Mouse (Mus musculus): ENCODE measurements around the gene Atxn10. TPM values are rescaled to one million over a fixed set of nuclear protein-coding genes. Genes with fewer than 3 reads are reported as not detected.

Atxn10 gene
- polyA plus RNA-seq, 1 experiment from 2014 or later: 209 TPM

DNA sequence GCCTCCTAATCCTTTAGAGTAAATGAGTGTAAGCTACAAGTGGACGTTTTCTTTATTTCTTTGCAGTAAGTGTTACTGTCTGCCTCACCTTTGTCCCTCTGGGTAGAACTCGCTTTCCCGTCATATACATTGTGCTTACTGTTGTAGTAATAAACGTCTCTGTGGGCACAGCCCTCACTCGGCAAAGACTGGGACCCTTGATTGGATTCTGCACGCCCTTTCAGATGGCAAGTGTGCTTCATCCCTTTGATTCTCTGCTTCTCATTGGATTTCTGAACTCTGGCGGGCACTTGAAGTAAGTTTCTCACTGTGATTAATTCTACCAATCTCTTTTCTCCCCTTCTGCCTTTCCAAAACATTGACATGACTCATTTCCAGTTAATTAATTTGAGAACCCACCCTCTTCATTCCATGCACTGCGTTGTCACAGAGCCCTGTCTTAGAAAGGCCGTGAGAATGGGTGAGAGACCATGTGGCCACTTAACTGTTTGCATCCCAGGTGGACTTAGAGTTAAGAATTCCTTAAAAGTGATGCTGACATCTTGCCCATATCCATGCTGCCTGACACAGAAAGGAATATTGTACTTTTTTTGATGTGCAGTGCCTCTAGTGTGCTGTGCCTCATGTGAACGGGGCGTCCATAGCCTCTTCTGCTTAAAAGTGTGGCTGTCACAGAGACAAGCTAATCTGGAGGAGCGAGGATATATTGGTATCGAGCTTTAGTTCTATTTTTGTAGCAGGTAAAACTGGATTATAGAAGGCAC, 127.2 kb downstream of the Atxn10 start:
- Histone ChIP-seq H3K36me3 (ENCODE audit: control insufficient read depth, insufficient read depth) (peaks cover 34% of the 10 kb centered on the region), H3K27me3 (ENCODE audit: control insufficient read depth, insufficient read depth, low read length) (no peaks in the 10 kb centered on the region), H3K27ac (ENCODE audit: low read length) (no peak overlapping the region), H3K4me3 (ENCODE audit: low read length) (no peak overlapping the region), H3K4me2 (ENCODE audit: low read depth, low read length) (no peak overlapping the region), H3K4me1 (ENCODE audit: control insufficient read depth, insufficient read depth, low read length) (peaks cover 16% of the 10 kb centered on the region), H3K9ac (ENCODE audit: low read length) (no peak overlapping the region), H3K9me3 (replicated peaks; ENCODE audit: control insufficient read depth, low read length) (no peaks in the 10 kb centered on the region)
- WGBS: 86% methylated on average over 13 of the region's 13 CpGs
- no peak for ATAC-seq (replicated peaks; ENCODE audit: extremely low read depth, insufficient read depth, low FRiP score)

DNA sequence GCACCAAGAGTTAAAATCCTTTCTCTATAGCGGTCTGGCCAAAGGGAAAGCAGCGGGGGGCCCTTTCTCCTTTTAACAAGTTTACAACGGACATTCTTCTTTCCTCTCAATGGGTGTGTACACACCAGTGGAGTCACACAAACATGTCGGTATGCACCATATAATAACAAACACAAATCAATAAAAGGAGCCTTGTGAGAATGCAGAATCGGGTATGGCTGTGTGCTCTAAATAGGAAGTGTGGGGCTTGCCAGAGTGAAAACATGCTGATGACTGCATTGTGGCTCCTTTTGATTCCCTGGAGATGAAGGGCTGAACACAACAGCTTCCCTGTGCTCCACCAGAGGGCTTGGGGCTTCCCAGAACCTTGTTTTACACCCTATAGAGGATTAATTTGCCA, 128.1 kb downstream of the Atxn10 start:
- Histone ChIP-seq H3K9ac (ENCODE audit: low read length) (no peak overlapping the region), H3K4me3 (ENCODE audit: low read length) (no peak overlapping the region), H3K4me2 (ENCODE audit: low read depth, low read length) (no peak overlapping the region), H3K4me1 (ENCODE audit: control insufficient read depth, insufficient read depth, low read length) (peaks cover 12% of the 10 kb centered on the region), H3K9me3 (replicated peaks; ENCODE audit: control insufficient read depth, low read length) (no peaks in the 10 kb centered on the region), H3K27me3 (ENCODE audit: control insufficient read depth, insufficient read depth, low read length) (no peaks in the 10 kb centered on the region), H3K27ac (ENCODE audit: low read length) (no peak overlapping the region), H3K36me3 (ENCODE audit: control insufficient read depth, insufficient read depth) (peaks cover 34% of the 10 kb centered on the region)
- no peak for ATAC-seq (replicated peaks; ENCODE audit: extremely low read depth, insufficient read depth, low FRiP score)
- 62% methylated on average over 5 of the region's 5 CpGs for WGBS

DNA sequence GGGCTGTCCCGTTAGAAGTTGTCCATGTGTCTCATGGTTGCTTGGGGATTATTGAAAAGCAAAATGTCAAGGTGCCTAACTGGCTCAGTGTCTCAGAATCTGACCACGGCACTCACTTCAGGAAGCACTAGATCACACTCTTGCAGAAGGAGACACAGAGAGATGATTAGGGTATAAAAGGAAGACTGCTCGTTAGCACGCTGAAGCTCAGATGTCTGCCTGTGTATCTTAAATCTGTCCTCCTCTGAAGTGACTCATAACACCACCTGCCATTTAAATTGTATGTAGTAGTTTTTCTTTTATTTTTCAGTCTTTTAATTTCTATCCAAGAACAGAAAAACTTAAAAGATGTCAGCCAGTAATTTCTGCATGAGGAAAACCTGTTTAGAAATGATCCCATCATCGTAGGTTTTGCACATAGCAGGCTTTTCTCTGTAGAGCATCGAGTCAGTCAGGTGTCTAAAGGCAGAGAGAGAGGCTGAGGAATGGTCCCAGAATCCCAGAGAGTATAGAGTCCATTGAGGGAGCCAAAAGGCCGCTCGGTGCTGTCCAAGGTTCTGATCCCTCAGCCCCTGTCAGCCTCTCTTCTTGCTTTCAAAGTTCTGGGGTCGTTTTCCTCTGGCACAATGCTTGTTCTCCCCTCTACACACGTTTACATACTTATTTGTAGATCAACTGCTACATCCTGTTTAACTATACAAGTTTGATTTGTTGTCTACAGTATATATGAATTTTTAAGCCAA, 128.9 kb downstream of the Atxn10 start:
- Histone ChIP-seq H3K27ac (ENCODE audit: low read length) (no peak overlapping the region), H3K4me1 (ENCODE audit: control insufficient read depth, insufficient read depth, low read length) (peaks cover 8% of the 10 kb centered on the region), H3K9me3 (replicated peaks; ENCODE audit: control insufficient read depth, low read length) (no peaks in the 10 kb centered on the region), H3K4me3 (ENCODE audit: low read length) (no peak overlapping the region), H3K9ac (ENCODE audit: low read length) (no peak overlapping the region), H3K36me3 (ENCODE audit: control insufficient read depth, insufficient read depth) (peaks cover 36% of the 10 kb centered on the region), H3K4me2 (ENCODE audit: low read depth, low read length) (no peak overlapping the region), H3K27me3 (ENCODE audit: control insufficient read depth, insufficient read depth, low read length) (no peaks in the 10 kb centered on the region)
- 65% methylated on average over 10 of the region's 10 CpGs for whole genome bisulfite sequencing
- no peak for ATAC-seq (replicated peaks; ENCODE audit: extremely low read depth, insufficient read depth, low FRiP score)

DNA sequence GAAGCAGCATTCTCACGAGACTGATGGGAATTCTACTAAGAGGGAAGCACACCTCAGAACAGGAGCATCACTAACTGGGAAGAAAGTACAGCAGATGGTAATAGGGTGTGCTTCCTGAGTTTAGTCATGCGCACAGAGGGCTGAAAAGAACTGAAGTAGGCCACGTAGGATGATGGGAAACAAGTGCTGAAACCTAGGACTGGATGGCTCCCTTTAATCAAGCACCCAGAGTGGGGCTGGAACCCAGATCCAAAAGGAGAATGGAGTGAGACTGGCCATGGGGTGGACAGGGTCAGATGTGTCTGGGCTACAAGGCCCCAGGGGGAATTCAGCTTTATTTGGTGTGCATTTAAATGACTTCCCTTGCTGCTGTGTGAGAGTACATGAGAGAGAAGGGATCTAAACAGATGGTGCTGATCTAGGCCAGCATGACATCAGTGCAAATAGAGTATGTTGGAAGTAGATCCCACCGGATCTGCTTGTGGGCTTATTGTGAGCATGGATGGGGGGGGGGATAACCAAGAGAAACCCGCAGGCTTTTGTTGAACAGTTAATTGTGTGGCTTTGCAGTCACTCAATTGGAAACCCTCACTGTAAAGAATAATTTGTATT, 130.5 kb downstream of the Atxn10 start:
- no peaks in the 10 kb centered on the region for H3K27me3 ChIP-seq (ENCODE audit: control insufficient read depth, insufficient read depth, low read length)
- no peak for ATAC-seq (replicated peaks; ENCODE audit: extremely low read depth, insufficient read depth, low FRiP score)
- no peaks in the 10 kb centered on the region; the same call in 1 of the 2 replicates for H3K4me1 ChIP-seq (ENCODE audit: control insufficient read depth, insufficient read depth, low read length)
- no peak overlapping the region for H3K4me2 ChIP-seq (ENCODE audit: low read depth, low read length)
- peaks cover 36% of the 10 kb centered on the region for H3K36me3 ChIP-seq (ENCODE audit: control insufficient read depth, insufficient read depth)
- H3K4me3 ChIP-seq (ENCODE audit: low read length): no peak overlapping the region
- H3K27ac ChIP-seq (ENCODE audit: low read length): no peak overlapping the region
- H3K9me3 ChIP-seq (replicated peaks; ENCODE audit: control insufficient read depth, low read length): no peaks in the 10 kb centered on the region
- H3K9ac ChIP-seq (ENCODE audit: low read length): no peak overlapping the region
- WGBS: 91% methylated on average over 5 of the region's 5 CpGs

DNA sequence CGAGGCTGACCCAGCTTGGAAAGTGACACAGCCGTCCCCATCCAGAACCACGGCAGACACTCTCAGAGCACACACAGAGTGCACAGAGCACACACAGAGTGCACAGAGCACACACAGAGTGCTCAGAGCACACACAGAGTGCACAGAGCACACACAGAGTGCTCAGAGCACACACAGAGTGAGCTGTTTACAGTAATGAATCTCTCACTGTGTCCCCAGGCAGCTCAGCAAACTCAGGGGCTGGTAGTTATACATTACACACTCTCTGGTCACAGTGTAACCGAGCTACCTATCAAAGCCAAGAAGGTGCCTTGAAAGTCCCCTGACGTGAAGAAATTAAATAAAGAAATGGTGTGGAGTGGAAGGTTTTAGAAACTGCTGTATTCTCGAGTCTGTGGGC, 133.4 kb downstream of the Atxn10 start:
- Histone ChIP-seq H3K9me3 (replicated peaks; ENCODE audit: control insufficient read depth, low read length) (no peaks in the 10 kb centered on the region), H3K27ac (ENCODE audit: low read length) (no peak overlapping the region), H3K4me3 (ENCODE audit: low read length) (no peak overlapping the region), H3K9ac (ENCODE audit: low read length) (no peak overlapping the region), H3K27me3 (ENCODE audit: control insufficient read depth, insufficient read depth, low read length) (no peaks in the 10 kb centered on the region), H3K4me2 (ENCODE audit: low read depth, low read length) (no peak overlapping the region), H3K36me3 (ENCODE audit: control insufficient read depth, insufficient read depth) (peaks cover 15% of the 10 kb centered on the region), H3K4me1 (ENCODE audit: control insufficient read depth, insufficient read depth, low read length) (no peaks in the 10 kb centered on the region)
- ATAC-seq (replicated peaks; ENCODE audit: extremely low read depth, insufficient read depth, low FRiP score): no peak
- WGBS: 88% methylated on average over 6 of the region's 6 CpGs

DNA sequence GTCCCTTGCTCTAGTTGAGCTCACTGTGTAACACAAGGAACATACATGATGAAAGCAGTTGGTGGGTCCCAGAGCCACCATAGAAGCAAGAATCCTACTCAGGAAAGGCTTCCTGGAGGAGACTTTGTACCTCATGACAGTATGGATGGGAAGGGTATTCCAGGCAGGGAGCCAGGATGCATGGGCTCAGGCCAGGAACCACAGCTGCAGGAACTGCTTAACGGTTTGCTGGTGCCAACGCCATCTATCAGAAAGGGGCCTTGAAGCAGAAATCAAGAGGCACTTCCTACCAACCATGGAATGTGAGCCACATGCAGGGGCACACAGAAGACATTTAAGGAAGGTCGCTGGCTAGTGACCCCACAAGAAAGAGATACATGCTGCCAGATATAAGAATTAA, 138.7 kb downstream of the Atxn10 start:
- ATAC-seq (replicated peaks; ENCODE audit: extremely low read depth, insufficient read depth, low FRiP score): no peak
- no peak overlapping the region for H3K4me3 ChIP-seq (ENCODE audit: low read length)
- H3K27me3 ChIP-seq (ENCODE audit: control insufficient read depth, insufficient read depth, low read length): no peaks in the 10 kb centered on the region; the same call in 1 of the 2 replicates
- H3K4me1 ChIP-seq (ENCODE audit: control insufficient read depth, insufficient read depth, low read length): no peaks in the 10 kb centered on the region
- H3K9ac ChIP-seq (ENCODE audit: low read length): no peak overlapping the region
- no peaks in the 10 kb centered on the region for H3K9me3 ChIP-seq (replicated peaks; ENCODE audit: control insufficient read depth, low read length)
- 60% methylated on average over 3 of the region's 3 CpGs for WGBS
- H3K27ac ChIP-seq (ENCODE audit: low read length): no peak overlapping the region
- H3K36me3 ChIP-seq (ENCODE audit: control insufficient read depth, insufficient read depth): no peaks in the 10 kb centered on the region
- no peak overlapping the region for H3K4me2 ChIP-seq (ENCODE audit: low read depth, low read length)

DNA sequence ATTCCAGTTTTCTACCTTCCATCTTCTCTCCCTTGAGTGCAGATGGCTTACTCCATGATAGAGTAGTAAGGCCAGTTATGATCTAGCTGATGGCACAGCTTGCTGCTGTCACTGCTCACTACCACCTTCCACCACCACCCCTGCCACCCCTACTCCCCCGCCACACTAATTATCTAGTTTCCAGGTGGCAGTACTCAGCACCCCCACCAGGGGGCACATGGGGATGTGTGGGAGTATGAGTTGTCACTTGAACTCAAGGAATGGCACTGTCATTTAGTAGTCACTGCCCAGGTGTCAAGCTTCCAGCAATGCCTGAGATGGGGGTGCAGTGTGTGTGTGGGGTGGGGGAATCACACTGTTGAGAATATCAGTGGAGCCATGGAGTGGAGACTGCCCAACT, 141.5 kb downstream of the Atxn10 start:
- H3K9ac ChIP-seq (ENCODE audit: low read length): no peak overlapping the region
- ATAC-seq (replicated peaks; ENCODE audit: extremely low read depth, insufficient read depth, low FRiP score): no peak
- whole genome bisulfite sequencing: 12% methylated on average over 1 of the region's 1 CpGs

DNA sequence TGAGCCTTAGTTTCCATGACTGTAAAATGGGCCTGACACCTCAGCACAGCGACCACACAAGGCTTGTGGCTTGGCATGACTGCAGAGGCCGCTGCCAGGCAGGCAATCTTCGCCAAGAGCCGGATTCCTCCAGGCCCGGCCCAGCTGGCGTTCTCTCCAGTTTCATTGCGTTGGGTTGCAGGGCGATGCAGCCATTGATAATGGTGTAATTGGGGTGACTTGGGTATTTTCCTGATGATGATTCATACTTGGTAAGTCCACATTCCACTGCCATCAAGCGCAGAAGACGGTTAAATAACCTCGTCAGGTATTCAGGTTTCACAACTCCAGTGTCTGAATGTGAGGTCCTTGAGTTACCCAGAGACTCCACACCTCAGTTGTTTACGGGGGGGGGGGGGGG, 143.3 kb downstream of the Atxn10 start:
- no peak for ATAC-seq (replicated peaks; ENCODE audit: extremely low read depth, insufficient read depth, low FRiP score)
- Histone ChIP-seq H3K9me3 (replicated peaks; ENCODE audit: control insufficient read depth, low read length) (no peaks in the 10 kb centered on the region), H3K36me3 (ENCODE audit: control insufficient read depth, insufficient read depth) (no peaks in the 10 kb centered on the region), H3K4me2 (ENCODE audit: low read depth, low read length) (no peak overlapping the region), H3K9ac (ENCODE audit: low read length) (no peak overlapping the region), H3K4me3 (ENCODE audit: low read length) (no peak overlapping the region), H3K27ac (ENCODE audit: low read length) (no peak overlapping the region), H3K27me3 (ENCODE audit: control insufficient read depth, insufficient read depth, low read length) (peaks cover 15% of the 10 kb centered on the region), H3K4me1 (ENCODE audit: control insufficient read depth, insufficient read depth, low read length) (no peaks in the 10 kb centered on the region)
- 79% methylated on average over 12 of the region's 12 CpGs for WGBS

More for the DNA sequence above, 141.5 kb downstream of the Atxn10 start:
- Histone ChIP-seq H3K27ac (ENCODE audit: low read length) (no peak overlapping the region), H3K4me1 (ENCODE audit: control insufficient read depth, insufficient read depth, low read length) (no peaks in the 10 kb centered on the region), H3K36me3 (ENCODE audit: control insufficient read depth, insufficient read depth) (no peaks in the 10 kb centered on the region), H3K4me3 (ENCODE audit: low read length) (no peak overlapping the region), H3K4me2 (ENCODE audit: low read depth, low read length) (no peak overlapping the region), H3K27me3 (ENCODE audit: control insufficient read depth, insufficient read depth, low read length) (peaks cover 11% of the 10 kb centered on the region), H3K9me3 (replicated peaks; ENCODE audit: control insufficient read depth, low read length) (no peaks in the 10 kb centered on the region)

DNA sequence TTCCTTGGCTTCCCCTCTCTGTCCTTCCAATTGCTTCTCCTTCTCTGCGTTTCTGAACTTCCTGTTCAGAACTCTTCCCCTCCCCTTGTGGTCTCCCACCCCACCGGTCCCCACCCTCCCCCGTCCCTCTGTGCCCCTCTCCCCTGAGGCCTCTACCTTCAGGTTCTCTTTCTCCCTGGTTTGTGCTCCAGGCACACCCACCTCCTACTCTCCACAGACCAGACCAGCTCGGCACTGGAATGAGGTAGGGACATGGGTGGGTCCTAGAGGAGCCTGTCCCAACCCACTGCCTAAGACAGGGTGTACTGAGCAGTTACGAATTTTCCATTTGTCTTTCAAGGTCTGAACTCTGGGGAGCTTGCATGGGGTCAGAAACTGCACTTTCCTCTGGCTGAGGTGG, 143.9 kb downstream of the Atxn10 start:
- H3K36me3 ChIP-seq (ENCODE audit: control insufficient read depth, insufficient read depth): no peaks in the 10 kb centered on the region
- no peaks in the 10 kb centered on the region for H3K9me3 ChIP-seq (replicated peaks; ENCODE audit: control insufficient read depth, low read length)
- H3K4me1 ChIP-seq (ENCODE audit: control insufficient read depth, insufficient read depth, low read length): no peaks in the 10 kb centered on the region
- no peak for ATAC-seq (replicated peaks; ENCODE audit: extremely low read depth, insufficient read depth, low FRiP score)
- H3K9ac ChIP-seq (ENCODE audit: low read length): no peak overlapping the region
- WGBS: 44% methylated on average over 5 of the region's 5 CpGs
- H3K4me3 ChIP-seq (ENCODE audit: low read length): no peak overlapping the region
- no peak overlapping the region for H3K4me2 ChIP-seq (ENCODE audit: low read depth, low read length)
- H3K27ac ChIP-seq (ENCODE audit: low read length): no peak overlapping the region
- peaks cover 15% of the 10 kb centered on the region for H3K27me3 ChIP-seq (ENCODE audit: control insufficient read depth, insufficient read depth, low read length)
